Mouse (Mus musculus) brown adipose tissue, adult 24 weeks (tissue): ENCODE data around the gene Cox5b. TPM values are rescaled to one million over a fixed set of nuclear protein-coding genes. Genes with fewer than 3 reads are reported as not detected.

Source experiments
- H3K27ac ChIP-seq: fragments of 200-500 bp; replicated peaks from 2 replicates; pipeline ENCODE4 v1.5.1; 2012; ENCODE audit warnings: low read depth, mild to moderate bottlenecking, low read length
- H3K4me1 ChIP-seq: fragments of 200-500 bp; 2 replicates; pipeline ENCODE4 v1.6.1; 2012; ENCODE audit warnings: low read length, mixed read lengths; ENCODE audit not compliant: control insufficient read depth, insufficient read depth, insufficient read length
- H3K4me3 ChIP-seq: fragments of 200-500 bp; 2 replicates; pipeline ENCODE4 v1.5.1; 2012; ENCODE audit warnings: low read depth, mild to moderate bottlenecking, low read length, moderate library complexity; ENCODE audit not compliant: insufficient read depth
- polyA plus RNA-seq: library from polyadenylated mRNA; stranded (reverse); fragments of >200 nt; gene quantifications from 2 replicates; pipeline ENCODE4 v1.2.4, GENCODE M21; 2012; ENCODE audit not compliant: missing spikeins, insufficient read depth, insufficient read length

Gene Cox5b
- polyA plus RNA-seq, 1 experiment, result 6,142 TPM

DNA sequence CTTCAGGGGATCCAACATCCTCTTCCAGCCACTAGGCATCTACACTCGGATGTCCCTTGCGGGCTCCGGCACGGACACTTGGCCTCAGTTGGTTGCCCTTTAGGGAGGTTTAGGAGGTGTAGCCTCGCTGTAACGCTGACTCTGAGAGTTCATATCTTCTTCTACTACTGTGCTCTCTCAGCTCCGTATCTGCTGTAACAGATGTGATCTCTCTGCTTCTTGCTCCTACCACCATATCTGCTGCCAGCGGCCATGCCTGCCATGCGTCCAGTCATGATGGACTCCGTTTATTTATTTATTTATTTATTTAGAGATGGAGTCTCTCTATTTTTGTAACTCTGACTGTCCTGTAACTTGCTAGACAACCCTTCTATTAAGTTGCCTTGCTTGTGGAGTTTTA, 20.0 kb upstream of the Cox5b start:
- H3K4me1 ChIP-seq, result no peaks in the 10 kb centered on the region
- no peak overlapping the region for H3K27ac ChIP-seq
- no peak overlapping the region for H3K4me3 ChIP-seq

DNA sequence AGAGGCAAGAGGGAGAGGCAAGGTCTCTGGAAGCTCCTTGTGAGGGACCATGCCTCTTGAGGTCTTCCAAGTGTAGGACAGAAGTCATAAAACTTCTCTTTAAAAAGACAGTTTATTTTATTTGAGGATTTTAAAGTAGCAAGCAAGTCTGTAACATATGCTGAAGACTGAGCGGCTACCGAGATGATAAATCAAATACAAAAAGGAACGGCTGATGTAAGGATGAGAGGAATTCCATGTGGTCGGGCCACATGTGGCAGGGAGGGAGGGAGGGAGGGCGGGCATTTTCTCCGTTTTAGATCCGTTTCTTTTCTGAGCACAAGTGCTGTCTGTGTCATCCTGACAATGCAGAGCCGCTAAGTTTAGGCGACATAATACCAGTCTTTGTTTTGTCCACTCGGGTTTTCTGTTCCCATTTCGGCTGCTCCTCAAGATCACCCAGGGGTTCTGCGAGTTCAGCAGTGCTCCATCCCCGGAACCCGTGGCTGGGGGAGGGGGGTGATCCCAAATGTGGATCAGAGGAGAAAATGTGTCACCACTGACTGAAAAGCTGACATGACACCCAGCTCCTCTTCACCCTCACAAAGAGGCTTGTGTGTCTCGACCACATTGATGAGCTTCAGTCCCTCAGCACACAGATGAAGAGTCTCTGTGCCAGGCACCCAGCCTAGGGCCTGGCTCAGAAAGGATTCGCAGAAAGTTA, 18.4 kb upstream of the Cox5b start:
- Histone ChIP-seq H3K4me3 (no peak overlapping the region), H3K27ac (no peak overlapping the region), H3K4me1 (no peaks in the 10 kb centered on the region)

DNA sequence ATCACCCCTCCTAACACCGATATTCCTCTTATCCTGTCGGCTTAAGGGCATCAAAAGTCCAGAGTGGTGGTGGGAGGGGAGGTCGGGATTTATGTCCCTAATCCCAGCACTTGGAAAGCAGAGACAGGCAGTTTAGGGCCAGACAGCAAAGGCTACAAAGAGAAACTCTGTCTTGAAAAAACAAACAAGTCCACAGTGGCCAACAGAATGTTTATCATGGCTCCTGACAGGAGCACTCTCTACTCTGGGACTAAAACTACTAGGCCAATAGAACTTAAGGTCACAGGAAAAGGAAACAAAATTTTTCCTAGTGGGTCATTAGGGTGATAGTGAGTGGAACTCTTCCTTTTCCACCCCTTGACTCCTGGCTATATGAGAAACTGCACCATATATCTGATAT, 16.3 kb upstream of the Cox5b start:
- Histone ChIP-seq H3K4me1 (no peaks in the 10 kb centered on the region), H3K4me3 (no peak overlapping the region), H3K27ac (no peak overlapping the region)

DNA sequence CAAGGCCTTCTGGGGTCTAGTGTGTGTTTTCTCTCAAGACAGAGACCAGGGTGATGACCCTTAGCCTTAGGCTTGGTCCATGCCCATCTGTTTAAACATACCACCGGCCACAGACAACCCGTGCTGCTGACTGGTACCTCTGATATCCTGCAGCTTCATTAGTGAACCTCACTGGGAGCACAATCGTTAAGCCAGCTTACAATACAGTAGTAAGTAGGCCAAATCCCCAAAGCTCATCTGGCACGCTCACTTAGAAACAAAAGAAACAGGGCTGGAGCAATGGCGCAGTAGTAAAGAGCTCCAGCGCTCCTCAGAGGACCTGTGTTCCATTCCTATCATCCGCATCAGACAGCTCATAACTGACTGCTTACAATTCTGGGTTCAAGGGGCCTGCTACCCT, 10.4 kb upstream of the Cox5b start:
- H3K27ac ChIP-seq, result no peak overlapping the region
- no peaks in the 10 kb centered on the region for H3K4me1 ChIP-seq

DNA sequence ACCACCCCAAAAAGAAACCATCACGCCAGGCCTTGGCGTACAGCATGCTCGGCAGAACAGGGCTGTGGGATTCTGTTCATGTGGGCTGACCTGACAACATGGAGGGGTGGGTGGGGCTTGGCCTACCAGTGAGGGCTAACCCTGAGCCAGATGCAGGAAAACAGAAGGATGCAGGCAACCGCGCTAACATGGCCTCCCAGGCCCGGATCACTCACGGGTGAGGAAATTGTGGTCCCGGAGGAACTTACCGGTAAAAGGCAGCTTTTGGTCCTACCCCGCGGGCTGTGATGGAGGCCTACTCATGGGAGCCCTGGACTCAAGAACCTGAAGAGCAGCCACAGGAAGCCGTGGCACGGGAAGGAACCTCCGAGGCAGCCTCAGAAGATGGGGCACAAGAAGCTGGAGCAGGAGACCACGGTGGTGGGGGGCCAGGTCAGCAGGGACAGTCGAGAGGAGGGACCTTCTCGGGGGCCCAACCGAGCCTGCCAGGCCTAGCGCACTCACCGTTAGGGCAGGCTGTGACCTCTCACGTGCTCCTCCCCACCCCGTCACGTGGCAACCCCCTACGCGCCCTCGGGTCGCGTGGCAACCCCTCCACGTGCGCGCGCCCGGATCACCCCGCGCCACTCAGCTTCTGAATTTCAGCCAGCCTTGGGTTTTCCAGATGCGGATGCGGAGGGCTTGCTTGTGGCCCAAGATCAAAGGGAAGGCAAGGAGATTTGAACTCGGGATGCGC, 8.5 kb upstream of the Cox5b start, which contains the start of gene Fam178b:
TSS of gene Fam178b (minus strand) at position 564 of the 736 bp plus-strand sequence.
- Histone ChIP-seq H3K4me1 (no peaks in the 10 kb centered on the region), H3K27ac (no peak within 1 kb of the TSS), H3K4me3 (no peak within 1 kb of the TSS)

More for the DNA sequence above, 10.4 kb upstream of the Cox5b start:
- no peak overlapping the region for H3K4me3 ChIP-seq

DNA sequence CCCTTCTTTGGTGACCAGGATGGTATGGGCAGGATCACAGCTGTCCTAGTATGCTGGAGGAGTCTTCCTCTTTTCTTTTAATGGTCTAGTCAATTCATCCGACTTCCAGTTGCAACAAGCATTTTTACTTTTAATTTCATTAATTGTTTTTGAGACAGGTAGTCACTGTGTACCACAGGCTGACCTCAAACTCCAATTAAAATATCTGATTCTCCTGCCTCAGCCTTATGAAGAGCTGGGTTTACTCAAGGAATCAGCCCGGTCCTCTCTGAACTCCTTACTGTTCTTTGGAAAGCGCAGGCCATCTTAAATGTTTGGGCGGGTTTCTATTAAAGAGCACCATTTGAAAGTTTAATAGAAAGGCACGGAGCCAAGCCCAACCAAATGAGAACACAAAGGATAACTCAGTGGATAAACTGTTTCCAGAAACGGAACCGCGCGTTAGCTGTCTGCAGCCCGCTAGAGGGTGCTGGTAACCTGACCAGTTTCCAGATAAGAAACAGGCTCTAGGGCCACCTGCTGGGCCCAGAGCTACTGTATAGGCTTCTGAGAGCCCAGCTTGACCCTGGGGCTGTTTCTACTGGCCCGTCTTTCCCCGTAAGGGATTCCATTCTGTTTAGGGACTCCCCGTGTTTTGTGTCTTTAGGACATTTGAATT, 7.3 kb upstream of the Cox5b start:
- Histone ChIP-seq H3K4me3 (no peak overlapping the region), H3K27ac (no peak overlapping the region), H3K4me1 (no peaks in the 10 kb centered on the region)

DNA sequence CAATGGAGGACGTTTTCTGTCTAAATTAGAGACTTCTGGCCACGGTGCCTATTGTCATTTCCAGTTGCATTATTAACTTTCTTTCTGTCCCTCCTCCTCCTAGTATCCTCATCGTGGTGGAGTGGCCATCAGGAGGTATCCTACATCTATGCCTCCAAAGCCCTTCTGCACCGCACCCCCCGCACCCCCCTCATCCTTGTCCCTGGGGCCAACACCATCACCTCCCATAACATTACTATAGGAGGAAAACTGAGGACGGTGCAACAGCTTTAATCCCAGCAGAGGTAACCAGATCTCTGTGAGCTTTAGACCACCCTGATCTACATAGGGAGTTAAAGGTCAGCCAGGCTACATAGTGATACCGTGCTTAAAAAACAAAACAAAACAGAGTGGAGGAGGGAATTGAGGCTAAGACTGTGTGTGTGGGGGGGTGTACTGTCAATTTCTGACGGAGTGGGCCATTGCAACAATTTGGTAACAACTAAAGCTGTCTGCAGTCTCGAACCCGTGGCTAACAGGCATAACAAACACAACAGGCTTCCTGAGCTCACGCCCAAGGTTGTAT, 496 bp upstream of the Cox5b start:
- Histone ChIP-seq H3K4me1 (no peaks in the 10 kb centered on the region), H3K27ac (peak overlapping the region; percentile 83), H3K4me3 (peak overlapping the region; percentile 59)

DNA sequence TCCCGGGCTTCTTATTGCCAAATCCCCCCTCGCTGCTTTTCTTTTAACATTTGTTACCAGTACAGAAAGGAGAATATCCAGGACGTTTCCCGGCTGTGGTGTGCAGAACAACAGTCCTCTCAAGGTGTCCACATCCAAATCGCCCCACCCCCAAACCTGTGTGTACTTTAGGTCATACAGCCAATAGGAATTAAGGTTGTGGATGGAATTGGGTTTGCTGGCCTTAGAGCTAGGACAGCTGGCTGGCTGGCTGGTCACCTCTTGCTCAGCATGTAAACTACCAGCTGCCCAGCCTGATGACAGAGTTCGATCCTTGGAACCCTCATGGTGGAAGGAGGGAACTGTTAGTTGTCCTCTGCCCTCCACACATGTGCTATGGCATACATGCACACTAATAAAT, 3.6 kb downstream of the Cox5b start:
- no peak overlapping the region for H3K27ac ChIP-seq
- no peaks in the 10 kb centered on the region for H3K4me1 ChIP-seq
- H3K4me3 ChIP-seq, result no peak overlapping the region

DNA sequence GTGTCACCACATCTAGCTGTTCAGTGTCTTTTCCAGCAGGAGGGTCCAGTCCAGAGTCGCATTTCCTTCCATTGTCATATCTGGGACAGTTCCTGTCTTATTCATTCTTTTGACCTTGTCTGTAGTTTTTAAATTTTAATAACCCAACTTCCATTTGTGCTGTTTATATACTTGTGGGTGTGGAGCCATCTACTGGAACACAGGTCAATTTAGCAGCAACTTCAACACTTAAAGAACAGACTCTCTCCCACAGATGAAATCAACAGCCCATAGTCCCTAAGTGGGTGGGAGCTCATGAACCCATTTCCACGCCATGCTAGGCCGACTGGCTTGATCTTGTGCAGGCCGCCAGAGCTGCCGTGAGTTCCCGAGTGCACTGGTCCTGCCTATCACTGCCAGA, 5.2 kb downstream of the Cox5b start:
- Histone ChIP-seq H3K27ac (no peak overlapping the region), H3K4me1 (no peaks in the 10 kb centered on the region), H3K4me3 (no peak overlapping the region)

DNA sequence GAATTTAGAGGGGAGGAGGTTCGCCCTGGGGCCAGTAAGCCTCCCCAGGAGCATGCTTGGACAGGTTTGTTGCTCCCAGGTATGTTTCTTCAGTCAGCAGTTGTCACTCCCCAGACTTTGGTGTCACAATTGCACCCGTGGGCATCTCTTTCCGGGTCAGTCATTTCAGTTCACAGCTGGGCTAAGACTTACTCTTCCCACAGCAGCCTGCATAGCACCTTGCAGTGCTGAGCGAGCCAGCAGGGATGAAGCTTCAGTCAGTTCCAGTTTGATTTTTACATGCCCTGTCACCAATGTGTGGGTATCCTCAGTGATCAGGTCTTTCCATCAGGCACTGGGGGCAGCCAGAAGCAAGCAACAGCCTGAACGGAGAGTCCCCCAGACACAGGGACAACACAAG, 5.8 kb downstream of the Cox5b start:
- H3K4me1 ChIP-seq, result no peaks in the 10 kb centered on the region
- H3K4me3 ChIP-seq, result no peak overlapping the region
- H3K27ac ChIP-seq, result no peak overlapping the region

DNA sequence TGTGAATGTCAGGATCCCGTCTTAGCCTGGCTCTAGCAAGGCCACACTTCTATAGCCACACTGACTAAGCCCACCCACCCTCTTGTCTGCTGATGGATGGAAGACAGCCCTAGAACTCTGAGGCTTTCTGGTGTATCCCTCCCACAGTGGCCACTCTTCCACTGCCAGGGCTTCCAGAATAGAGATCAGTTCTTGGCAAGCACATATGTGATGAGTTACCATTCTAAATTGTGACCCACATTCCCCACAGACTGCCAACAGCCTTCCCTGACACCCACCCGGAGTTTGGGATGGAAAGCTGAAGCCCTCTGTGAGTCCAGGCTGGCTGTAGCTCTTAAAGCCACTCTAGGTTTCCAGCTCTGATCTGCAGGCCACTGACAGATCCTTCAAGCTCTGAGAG, 15.9 kb downstream of the Cox5b start:
- peaks cover 9% of the 10 kb centered on the region for H3K4me1 ChIP-seq
- H3K4me3 ChIP-seq, result no peak overlapping the region

DNA sequence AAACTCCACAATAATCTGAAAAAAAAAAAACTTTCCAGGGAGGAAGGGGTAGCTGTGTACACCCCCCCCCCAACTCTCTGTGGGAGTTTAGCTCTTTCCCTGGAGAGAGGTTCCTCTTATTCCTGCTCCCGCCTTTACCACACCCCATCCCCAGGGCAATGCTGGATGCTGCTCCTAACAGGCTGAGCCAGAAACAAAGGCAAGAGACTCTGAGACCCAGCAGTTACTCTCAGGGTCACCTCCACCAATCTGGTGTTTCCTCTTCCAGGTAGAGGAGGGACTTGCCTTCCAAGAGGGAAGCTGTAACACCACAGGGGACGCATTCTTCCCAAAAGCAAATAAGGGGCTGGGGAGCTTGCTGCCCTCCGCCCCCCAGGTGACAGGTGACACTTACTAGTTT, 16.5 kb downstream of the Cox5b start:
- Histone ChIP-seq H3K4me3 (no peak overlapping the region), H3K4me1 (peaks cover 9% of the 10 kb centered on the region)

More for the DNA sequence above, 15.9 kb downstream of the Cox5b start:
- no peak overlapping the region for H3K27ac ChIP-seq

DNA sequence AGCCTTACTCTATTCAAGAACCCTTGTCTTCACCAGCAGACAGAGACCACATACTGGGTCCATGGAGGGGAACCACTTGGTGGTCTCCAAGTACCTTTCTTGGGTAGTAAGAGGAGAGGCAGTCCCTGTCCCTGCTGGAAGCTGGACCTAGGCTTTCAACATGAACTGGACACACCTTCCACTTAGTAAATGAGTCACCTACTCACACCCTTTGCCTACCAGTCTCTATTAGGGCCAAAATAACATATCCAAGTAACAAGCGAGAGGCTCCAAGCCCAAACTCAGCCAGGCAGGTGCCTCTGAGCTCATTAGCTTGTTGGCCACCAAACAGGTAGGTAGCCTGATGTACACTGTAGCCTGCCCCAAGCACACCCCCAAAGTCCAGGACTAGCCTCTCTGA, 17.4 kb downstream of the Cox5b start:
- Histone ChIP-seq H3K4me3 (peak overlapping the region; percentile 90), H3K27ac (no peak overlapping the region)

More for the DNA sequence above, 16.5 kb downstream of the Cox5b start:
- H3K27ac ChIP-seq, result no peak overlapping the region

DNA sequence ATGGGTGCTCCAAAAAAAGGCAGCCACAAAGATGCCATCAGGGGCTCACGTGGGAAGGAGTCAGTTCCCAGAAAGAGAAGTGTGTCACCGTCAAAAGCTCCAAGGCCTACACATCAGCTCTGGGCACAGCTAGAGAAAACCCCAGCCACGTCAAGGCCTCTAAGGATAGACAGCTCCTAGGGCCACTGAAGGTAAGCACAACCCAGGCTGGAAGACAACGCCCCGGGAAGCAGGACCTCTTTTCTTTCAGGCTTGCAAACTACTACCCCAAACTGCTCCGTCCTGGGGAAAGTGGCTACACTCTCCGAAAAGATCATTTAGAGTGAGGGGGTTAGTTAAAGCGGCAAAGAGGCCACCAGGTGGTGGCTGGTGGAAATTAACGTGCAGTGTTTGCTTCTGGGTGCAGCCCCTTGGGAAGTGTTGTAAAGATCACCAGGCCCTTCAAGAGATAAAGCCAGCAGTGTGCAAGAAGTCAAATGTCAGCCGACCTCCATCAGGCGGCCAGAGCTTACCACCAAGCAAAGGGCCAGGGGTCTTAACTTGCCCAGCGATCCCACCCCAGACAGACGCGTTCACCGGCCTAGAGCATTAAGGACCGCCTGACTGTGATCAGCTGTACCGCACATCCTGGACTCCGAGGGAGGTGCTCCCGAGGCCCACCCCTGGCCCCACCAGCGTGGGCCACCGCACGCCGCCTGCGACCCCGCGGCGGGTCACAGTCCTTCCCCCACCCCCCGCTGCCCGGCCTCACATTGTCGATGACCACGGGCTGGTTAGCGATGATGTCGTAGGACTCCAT, 18.0 kb downstream of the Cox5b start:
- H3K4me1 ChIP-seq, result peaks cover 9% of the 10 kb centered on the region
- peak overlapping the region; percentile 45 for H3K27ac ChIP-seq
- peak overlapping the region; percentile 90 for H3K4me3 ChIP-seq

More for the DNA sequence above, 17.4 kb downstream of the Cox5b start:
- H3K4me1 ChIP-seq, result peaks cover 9% of the 10 kb centered on the region
